Mouse (Mus musculus) mouse trophoblast stem cell (cell line): ENCODE measurements around the gene Plekha6.

Experiments used
- in situ Hi-C, 2 experiments: fragments of 300-500 bp; cut with MseI, MboI; formaldehyde crosslinking; loops; 2 replicates in 1 of 2; 3 replicates in 1 of 2; pipeline ENCODE4 v1.15.1; 2025

Plekha6 gene

GRCm38 (mm10) chr1:133270336-133270735 is 106.3 kb downstream of the Plekha6 start:
- in situ Hi-C loops, result no loop called here

- in situ Hi-C loops, result no loop called here
Observed at GRCm38 (mm10) chr1:133274163-133274562, 110.2 kb downstream of the Plekha6 start.

- in situ Hi-C loops, result no loop called here
Observed at GRCm38 (mm10) chr1:133276983-133277382, 113.0 kb downstream of the Plekha6 start.

- in situ Hi-C loops, result no loop called here
Observed at GRCm38 (mm10) chr1:133278539-133278938, 114.5 kb downstream of the Plekha6 start.

GRCm38 (mm10) chr1:133278946-133279631 is 115.1 kb downstream of the Plekha6 start:
- in situ Hi-C loops, result no loop called here

DNA sequence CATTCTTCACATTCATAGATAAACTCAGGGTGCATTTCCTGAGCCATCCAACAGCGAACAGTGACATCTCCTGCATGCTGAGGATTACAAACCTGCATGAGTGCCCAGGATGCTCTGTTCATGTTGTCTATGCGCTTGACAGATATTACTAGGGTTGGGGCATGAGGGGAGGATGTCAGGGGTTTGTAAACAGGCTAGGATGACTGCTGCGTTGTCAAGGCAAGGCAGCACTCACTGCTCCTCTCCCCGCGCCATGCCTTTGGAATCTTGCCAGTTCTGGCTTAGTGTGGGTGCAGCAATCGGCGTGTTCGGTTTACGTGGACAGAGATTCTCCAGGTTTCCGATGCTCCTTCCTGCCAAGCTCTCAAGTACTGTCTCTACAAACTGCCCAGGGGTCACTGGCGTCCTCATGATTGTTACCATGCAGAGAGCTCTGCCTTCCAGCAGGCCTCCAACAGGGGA is 115.7 kb downstream of the Plekha6 start:
- in situ Hi-C loops, result no loop called here

DNA sequence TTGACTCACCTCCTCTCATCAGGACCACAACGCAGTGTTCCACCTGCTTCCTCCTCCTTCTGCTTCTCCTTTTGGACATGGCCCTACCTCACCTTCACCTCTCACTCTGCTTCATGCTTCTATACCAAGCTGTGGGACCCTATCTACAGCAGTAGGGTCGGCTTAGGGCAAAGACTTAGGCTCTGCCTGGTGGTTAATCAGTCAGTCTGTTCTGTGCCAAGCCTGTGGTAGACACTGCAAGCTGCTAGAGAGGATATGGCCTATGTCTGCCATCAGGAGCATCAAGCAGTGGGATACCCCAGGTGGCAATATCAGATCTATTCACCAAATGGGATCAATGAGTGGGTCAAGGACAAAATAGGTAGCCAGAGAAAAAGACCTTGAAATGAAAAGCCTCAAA is 116.5 kb downstream of the Plekha6 start:
- in situ Hi-C loops, result no loop called here

GRCm38 (mm10) chr1:133285907-133286306 is 121.9 kb downstream of the Plekha6 start:
- in situ Hi-C loops, result no loop called here

GRCm38 (mm10) chr1:133287051-133287450 is 123.0 kb downstream of the Plekha6 start:
- in situ Hi-C loops, result no loop called here

GRCm38 (mm10) chr1:133287880-133288279 is 123.9 kb downstream of the Plekha6 start:
- in situ Hi-C loops, result no loop called here

DNA sequence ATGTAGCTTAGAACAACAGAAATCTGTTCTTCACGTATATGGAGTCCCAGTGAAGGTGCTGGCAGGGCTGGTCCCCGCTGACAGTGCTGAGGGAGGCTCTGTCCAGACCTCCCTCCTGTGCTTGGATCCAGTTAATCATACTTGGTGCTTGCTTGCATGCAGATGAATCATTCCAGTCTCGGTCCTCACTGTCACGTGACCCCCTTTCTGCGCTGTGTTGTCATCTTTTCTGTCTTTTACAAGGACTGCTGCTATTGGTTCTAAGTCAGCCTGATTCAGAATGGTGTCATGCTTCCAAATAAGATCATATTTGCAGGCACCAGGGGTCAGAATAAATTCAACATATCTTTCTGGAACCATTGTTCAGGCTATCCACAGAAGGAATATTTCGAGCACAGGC is 127.9 kb downstream of the Plekha6 start:
- in situ Hi-C loops, result no loop called here

DNA sequence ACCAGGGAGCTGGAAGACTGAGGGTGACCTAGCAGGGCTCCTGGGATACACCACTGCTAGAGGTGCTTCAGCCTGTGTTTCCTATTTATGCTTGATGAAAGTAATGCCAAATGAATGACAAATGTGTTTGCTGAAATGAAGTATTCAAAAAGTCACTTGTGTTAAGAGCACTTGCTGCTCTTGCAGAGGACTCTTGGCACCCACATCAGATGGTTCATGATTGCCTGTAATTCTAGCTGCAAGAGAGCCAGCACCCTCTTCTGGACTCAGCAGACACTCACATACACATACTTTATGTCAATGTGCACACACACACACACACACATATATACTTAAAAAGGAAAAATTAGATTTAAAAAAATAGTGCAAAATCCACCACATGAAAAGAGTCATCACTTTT is 128.6 kb downstream of the Plekha6 start:
- in situ Hi-C loops, result no loop called here

- in situ Hi-C loops, result no loop called here
Observed at GRCm38 (mm10) chr1:133296376-133296775, 132.4 kb downstream of the Plekha6 start.

- in situ Hi-C loops, result no loop called here
Observed at GRCm38 (mm10) chr1:133298816-133299215, 134.8 kb downstream of the Plekha6 start.

DNA sequence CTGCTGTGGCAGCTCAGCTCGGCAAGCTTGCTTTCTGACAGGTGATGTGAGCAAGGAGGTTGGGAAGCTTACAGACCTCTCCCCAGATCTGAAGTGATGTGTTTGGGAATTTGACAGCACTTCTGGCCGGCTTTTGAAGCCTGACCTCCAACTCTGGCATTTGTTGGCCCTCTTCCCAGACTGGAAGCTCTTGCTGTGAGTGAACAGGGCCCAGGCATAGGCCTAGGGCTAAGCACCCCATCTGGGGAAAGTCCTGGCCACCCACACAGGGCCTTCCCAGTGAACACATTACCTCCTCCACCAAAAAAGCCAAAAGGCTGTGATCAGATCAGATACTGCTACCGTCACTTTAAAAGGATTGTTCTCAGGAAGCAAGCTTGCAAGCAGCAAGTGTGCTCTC is 138.5 kb downstream of the Plekha6 start:
- in situ Hi-C loops, result loop anchor here in 1 of 2 experiments (5.0 kb wide), 1 partner anchor 120 kb away; no protein-coding TSS in a partner anchor

DNA sequence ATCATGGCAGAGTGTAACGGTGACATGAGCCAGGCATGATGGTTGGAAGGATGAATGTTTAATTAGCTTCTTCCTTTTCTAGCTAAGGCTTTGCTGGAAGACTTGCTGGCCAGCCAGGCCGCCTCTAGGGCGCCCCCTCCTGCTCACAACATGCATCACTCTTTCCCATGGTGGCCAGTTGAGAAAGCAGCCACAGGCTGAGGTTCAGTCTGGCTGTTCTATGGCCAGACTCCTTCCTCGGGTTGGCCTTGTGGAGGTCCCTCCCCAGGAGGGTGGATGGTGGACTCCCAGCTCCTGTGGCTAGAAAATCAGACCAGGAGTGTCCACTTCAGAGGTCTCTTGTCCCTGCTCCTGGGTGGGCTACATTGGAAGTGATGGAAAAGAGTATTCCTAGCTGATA is 142.8 kb downstream of the Plekha6 start:
- in situ Hi-C loops, result loop anchor here in 1 of 2 experiments (5.0 kb wide), 1 partner anchor 125 kb away; no protein-coding TSS in a partner anchor

DNA sequence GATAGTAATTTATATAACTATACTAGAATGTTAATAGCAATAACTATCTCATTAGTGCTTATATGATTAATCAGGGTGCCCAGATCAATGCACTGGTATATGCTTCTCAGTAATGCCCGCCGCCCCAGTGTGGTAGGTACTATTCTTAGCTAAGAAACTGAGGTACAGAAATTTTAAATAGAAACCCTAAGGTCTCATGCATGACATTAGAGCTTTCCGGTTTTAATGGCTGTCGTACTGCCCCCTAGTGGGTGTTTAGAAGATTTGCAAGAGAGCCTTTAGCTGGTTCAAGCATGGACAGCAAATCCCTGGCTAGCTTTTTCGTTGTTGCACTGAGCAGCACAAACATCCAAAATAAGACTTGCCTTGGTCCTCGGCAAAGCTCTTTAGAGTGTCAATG is 143.3 kb downstream of the Plekha6 start:
- in situ Hi-C loops, result loop anchor here in 1 of 2 experiments (5.0 kb wide), 1 partner anchor 125 kb away; no protein-coding TSS in a partner anchor

- in situ Hi-C loops, result loop anchor here in 1 of 2 experiments (5.0 kb wide), 1 partner anchor 127 kb away; no protein-coding TSS in a partner anchor
Observed at GRCm38 (mm10) chr1:133309652-133310267, 145.8 kb downstream of the Plekha6 start, which contains the start of gene Golt1a. Gene Golt1a (plus strand): TSS chr1:133309800.

DNA sequence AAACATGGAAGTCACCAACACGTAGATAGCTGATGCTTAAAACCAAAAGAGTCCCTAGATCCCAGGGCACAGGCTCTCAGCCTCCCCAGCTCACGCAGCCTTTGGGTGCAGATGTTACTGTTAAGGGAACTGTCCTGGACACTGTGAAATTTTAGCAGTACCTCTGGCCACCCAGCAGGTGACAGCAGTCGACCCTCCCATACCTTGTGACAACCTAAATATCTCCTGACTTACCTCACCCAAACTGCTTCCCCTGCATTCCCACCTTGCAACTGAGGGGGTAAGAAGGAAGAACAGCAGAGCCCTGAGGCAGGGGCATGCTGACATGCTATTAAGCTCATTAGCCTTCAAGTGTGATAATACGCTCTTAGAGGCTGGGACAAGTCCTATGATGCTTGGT is 147.2 kb downstream of the Plekha6 start:
- in situ Hi-C loops, result no loop called here

DNA sequence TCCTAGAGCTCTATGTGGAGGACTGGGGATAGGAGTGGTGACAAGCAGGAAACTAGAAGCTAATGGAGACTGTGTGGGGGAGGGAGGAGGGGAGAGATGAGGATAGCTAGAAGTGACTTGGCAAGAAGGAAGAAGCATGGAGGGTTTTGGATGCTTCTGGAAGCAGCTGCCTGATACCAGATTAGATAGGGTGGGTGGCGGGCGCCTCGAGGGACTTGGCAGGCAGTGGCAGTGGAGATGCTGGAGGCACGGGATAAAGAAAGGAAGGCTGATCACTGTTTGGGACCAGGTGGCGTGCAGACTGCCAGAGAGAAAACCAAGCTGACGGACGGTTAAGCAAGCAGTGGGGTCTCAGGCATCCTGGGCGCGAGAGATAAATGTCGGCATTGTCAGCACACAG is 147.9 kb downstream of the Plekha6 start:
- in situ Hi-C loops, result no loop called here

- in situ Hi-C loops, result no loop called here
Observed at GRCm38 (mm10) chr1:133314364-133314763, 150.4 kb downstream of the Plekha6 start.

GRCm38 (mm10) chr1:133315775-133316174 is 151.8 kb downstream of the Plekha6 start:
- in situ Hi-C loops, result loop anchor here (5.0 kb wide), 2 partner anchors 37 to 42 kb away; partner anchors contain the start of gene Ren1 (in 1 of the 2)

- in situ Hi-C loops, result loop anchor here (5.0 kb wide), 2 partner anchors 36 to 41 kb away; partner anchors contain the start of gene Ren1 (in 1 of the 2)
Observed at GRCm38 (mm10) chr1:133316577-133316976, 152.6 kb downstream of the Plekha6 start.
